Mouse (Mus musculus): ENCODE measurements around the gene Abhd10. TPM values are rescaled to one million over a fixed set of nuclear protein-coding genes. Genes with fewer than 3 reads are reported as not detected.

The Abhd10 gene
- polyA plus RNA-seq (2017; shearing (Covaris generic)) = 10 to 100 TPM; 19.1 to 29.5 TPM

- peak; percentile 89 for ATAC-seq
Measured at GRCm38 (mm10) chr16:45742615-45743476, at the start of gene Abhd10. TSS of gene Abhd10 (minus strand) at chr16:45742955.

- no peak for ATAC-seq
Measured at GRCm38 (mm10) chr16:45791286-45791685, 48.5 kb upstream of the Abhd10 start.

- no peak for ATAC-seq
Measured at GRCm38 (mm10) chr16:45789311-45789710, 46.6 kb upstream of the Abhd10 start.

GRCm38 (mm10) chr16:45787650-45788049 is 44.9 kb upstream of the Abhd10 start:
- no peak for ATAC-seq

GRCm38 (mm10) chr16:45786639-45787038 is 43.9 kb upstream of the Abhd10 start:
- ATAC-seq = peak; percentile 99

- ATAC-seq = peak; percentile 84
Measured at GRCm38 (mm10) chr16:45780001-45780400, 37.2 kb upstream of the Abhd10 start.

- no peak for ATAC-seq
Measured at GRCm38 (mm10) chr16:45774813-45775212, 32.1 kb upstream of the Abhd10 start.

GRCm38 (mm10) chr16:45770914-45771313 is 28.2 kb upstream of the Abhd10 start:
- no peak for ATAC-seq

GRCm38 (mm10) chr16:45767853-45768640 is 25.3 kb upstream of the Abhd10 start:
- ATAC-seq = no peak

- no peak for ATAC-seq
Measured at GRCm38 (mm10) chr16:45767434-45767833, 24.7 kb upstream of the Abhd10 start.

- no peak for ATAC-seq
Measured at GRCm38 (mm10) chr16:45765801-45766494, 23.2 kb upstream of the Abhd10 start.

GRCm38 (mm10) chr16:45765102-45765501 is 22.3 kb upstream of the Abhd10 start:
- ATAC-seq = no peak

- no peak for ATAC-seq
Measured at GRCm38 (mm10) chr16:45762859-45763505, 20.2 kb upstream of the Abhd10 start.

GRCm38 (mm10) chr16:45761425-45761824 is 18.7 kb upstream of the Abhd10 start:
- ATAC-seq = no peak

GRCm38 (mm10) chr16:45758726-45759269 is 16.0 kb upstream of the Abhd10 start:
- peak; percentile 55 for ATAC-seq

- ATAC-seq = peak; percentile 38
Measured at GRCm38 (mm10) chr16:45757421-45758078, 14.8 kb upstream of the Abhd10 start.

- peak; percentile 83 for ATAC-seq
Measured at GRCm38 (mm10) chr16:45756855-45757254, 14.1 kb upstream of the Abhd10 start.

GRCm38 (mm10) chr16:45743591-45744144 is 913 bp upstream of the Abhd10 start:
- no peak for ATAC-seq

- no peak for ATAC-seq
Measured at GRCm38 (mm10) chr16:45737880-45738279, 4.9 kb downstream of the Abhd10 start.

- ATAC-seq = no peak
Measured at GRCm38 (mm10) chr16:45736724-45737123, 6.0 kb downstream of the Abhd10 start.

GRCm38 (mm10) chr16:45729163-45729562 is 13.6 kb downstream of the Abhd10 start:
- ATAC-seq = no peak
